Mouse (Mus musculus) hindlimb bud, embryonic 11.5 days (tissue): ENCODE data around the gene Cep57l1.

Source experiments
- DNase-seq: peaks from one replicate; pipeline ENCODE4 v3.0.0-alpha.2; 2012; ENCODE audit warnings: low read depth, low spot score; ENCODE audit errors: extremely low spot score

The Cep57l1 gene

GRCm38 (mm10) chr10:41678746-41679360 lies 130.8 kb downstream of the Cep57l1 start:
- no peak for DNase-seq

- no peak for DNase-seq
Measured at GRCm38 (mm10) chr10:41677396-41677795, 132.3 kb downstream of the Cep57l1 start.

GRCm38 (mm10) chr10:41676661-41677061 lies 133.0 kb downstream of the Cep57l1 start:
- no peak for DNase-seq

GRCm38 (mm10) chr10:41675842-41676571 lies 133.7 kb downstream of the Cep57l1 start:
- DNase-seq: no peak

GRCm38 (mm10) chr10:41675243-41675642 lies 134.4 kb downstream of the Cep57l1 start:
- DNase-seq: no peak

- no peak for DNase-seq
Measured at GRCm38 (mm10) chr10:41674362-41674761, 135.3 kb downstream of the Cep57l1 start.

GRCm38 (mm10) chr10:41670196-41670595 lies 139.5 kb downstream of the Cep57l1 start:
- no peak for DNase-seq
